Mouse (Mus musculus) forebrain, embryonic 13.5 days (tissue): ENCODE data around the gene Dgka. TPM values are rescaled to one million over a fixed set of nuclear protein-coding genes. Genes with fewer than 3 reads are reported as not detected.

Experiments
- ATAC-seq: fragments of 200-750 bp; cut with Nextera tagmentation; 2 replicates; pipeline ENCODE4 v1.8.0; 2017
- H3K27ac ChIP-seq: fragments of 300-500 bp; sonication (generic); 2 replicates; pipeline ENCODE4 v1.5.1; 2015; ENCODE audit warnings: inconsistent platforms, mild to moderate bottlenecking, moderate library complexity
- H3K27me3 ChIP-seq: fragments of 300-500 bp; sonication (generic); 2 replicates; pipeline ENCODE4 v1.6.1; 2015; ENCODE audit warnings: mild to moderate bottlenecking, inconsistent platforms
- H3K36me3 ChIP-seq: fragments of 300-500 bp; sonication (generic); 2 replicates; pipeline ENCODE4 v1.6.1; 2015; ENCODE audit warnings: mild to moderate bottlenecking, inconsistent platforms; ENCODE audit not compliant: poor library complexity, severe bottlenecking
- H3K4me1 ChIP-seq: fragments of 300-500 bp; sonication (generic); 2 replicates; pipeline ENCODE4 v1.6.1; 2015; ENCODE audit warnings: inconsistent platforms
- H3K4me2 ChIP-seq: fragments of 300-500 bp; sonication (generic); 2 replicates; pipeline ENCODE4 v1.6.1; 2015; ENCODE audit warnings: inconsistent platforms, mild to moderate bottlenecking, moderate library complexity
- H3K4me3 ChIP-seq: fragments of 300-500 bp; sonication (generic); 2 replicates; pipeline ENCODE4 v1.5.1; 2015; ENCODE audit warnings: mild to moderate bottlenecking, inconsistent platforms
- H3K9ac ChIP-seq: fragments of 300-500 bp; sonication (generic); 2 replicates; pipeline ENCODE4 v1.6.1; 2015; ENCODE audit warnings: mild to moderate bottlenecking, inconsistent platforms
- H3K9me3 ChIP-seq: fragments of 300-500 bp; sonication (generic); replicated peaks from 2 replicates; pipeline ENCODE4 v1.6.1; 2016; ENCODE audit warnings: inconsistent platforms
- WGBS: fragments of 180-500 bp; shearing (Covaris S2); methylation state at CpG from one replicate; pipeline ENCODE4 v1.1.7; 2015; 5-methylcytosine and 5-hydroxymethylcytosine counted together
- polyA plus RNA-seq: library from polyadenylated mRNA; unstranded; fragments of >200 nt; fragmentation: Nextera tagmentation; extraction: Ambion mirVana; gene quantifications from 2 replicates; pipeline ENCODE4 v1.2.1, GENCODE M21; 2015

The Dgka gene
- polyA plus RNA-seq, 1 experiment from 2014 or later = 3.6 TPM

GRCm38 (mm10) chr10:128695992-128696807 lies 48.5 kb downstream of the Dgka start, which contains the start of gene Rab5b:
Gene Rab5b, minus strand, starts transcription at chr10:128696264.
- H3K4me3 ChIP-seq = peak within 1 kb of the TSS; percentile 94
- under 1% methylated on average over 37 of the region's 40 CpGs for WGBS

GRCm38 (mm10) chr10:128695411-128695991 lies 49.2 kb downstream of the Dgka start:
- Histone ChIP-seq H3K4me2 (peak overlapping the region; percentile 80), H3K9ac (peak overlapping the region; percentile 98), H3K27me3 (no peaks in the 10 kb centered on the region), H3K4me3 (peak overlapping the region; percentile 94), H3K9me3 (no peaks in the 10 kb centered on the region), H3K36me3 (peaks cover 23% of the 10 kb centered on the region), H3K27ac (peak overlapping the region; percentile 98), H3K4me1 (peaks cover 16% of the 10 kb centered on the region)
- no peak for ATAC-seq
- under 1% methylated on average over 22 of the region's 22 CpGs for WGBS

More at GRCm38 (mm10) chr10:128695992-128696807, 48.5 kb downstream of the Dgka start, which contains the start of gene Rab5b:
- H3K36me3 ChIP-seq = peaks cover 30% of the 10 kb centered on the region
- peak within 1 kb of the TSS; percentile 98 for H3K9ac ChIP-seq
- peak within 1 kb of the TSS; percentile 98 for H3K27ac ChIP-seq
- H3K9me3 ChIP-seq = no peaks in the 10 kb centered on the region
- H3K27me3 ChIP-seq = no peaks in the 10 kb centered on the region
- peaks cover 16% of the 10 kb centered on the region for H3K4me1 ChIP-seq
- peak within 1 kb of the TSS; percentile 80 for H3K4me2 ChIP-seq
- peak; percentile 99 for ATAC-seq

- H3K36me3 ChIP-seq = peaks cover 15% of the 10 kb centered on the region
- peak overlapping the region; percentile 80 for H3K4me2 ChIP-seq
- H3K27me3 ChIP-seq = peaks cover 3% of the 10 kb centered on the region; the same call in 1 of the 2 replicates
- 3% methylated on average over 9 of the region's 9 CpGs for WGBS
- peak overlapping the region; percentile 67 for H3K4me3 ChIP-seq
- no peaks in the 10 kb centered on the region for H3K9me3 ChIP-seq
- H3K27ac ChIP-seq = 0 out of 2 replicates have a peak overlapping the region, but pooled peaks have one; percentile 3
- peaks cover 8% of the 10 kb centered on the region for H3K4me1 ChIP-seq
- peak overlapping the region; percentile 73 for H3K9ac ChIP-seq
- ATAC-seq = 0 out of 2 replicates have a peak, but pooled peaks have one; percentile 6
Observed at GRCm38 (mm10) chr10:128674469-128675008, 70.1 kb downstream of the Dgka start.

GRCm38 (mm10) chr10:128673763-128674468 lies 70.7 kb downstream of the Dgka start, which contains the start of gene Suox:
Gene Suox, minus strand, starts transcription at chr10:128674073.
- H3K4me3 ChIP-seq = peak within 1 kb of the TSS; percentile 67
- H3K27ac ChIP-seq = peak within 1 kb of the TSS; percentile 3; the same call in 1 of the 2 replicates
- H3K9ac ChIP-seq = peak within 1 kb of the TSS; percentile 73
- H3K4me2 ChIP-seq = peak within 1 kb of the TSS; percentile 80
- peaks cover 9% of the 10 kb centered on the region for H3K36me3 ChIP-seq
- peak; percentile 96 for ATAC-seq
- H3K4me1 ChIP-seq = peaks cover 10% of the 10 kb centered on the region
- peaks cover 3% of the 10 kb centered on the region; the same call in 1 of the 2 replicates for H3K27me3 ChIP-seq
- no peaks in the 10 kb centered on the region for H3K9me3 ChIP-seq
- WGBS = under 1% methylated on average over 42 of the region's 60 CpGs

- Histone ChIP-seq H3K4me1 (peaks cover 17% of the 10 kb centered on the region), H3K9ac (no peak overlapping the region), H3K9me3 (no peaks in the 10 kb centered on the region), H3K4me2 (no peak overlapping the region), H3K4me3 (no peak overlapping the region), H3K27me3 (peaks cover 3% of the 10 kb centered on the region; the same call in 1 of the 2 replicates), H3K36me3 (peaks cover 5% of the 10 kb centered on the region; the same call in 1 of the 2 replicates), H3K27ac (no peak overlapping the region)
- ATAC-seq = no peak
- WGBS = 96% methylated on average over 9 of the region's 9 CpGs
Observed at GRCm38 (mm10) chr10:128671148-128671547, 73.5 kb downstream of the Dgka start.

Other genes with a start within 250 kb of the Dgka start
- gene Myl6b, start 246.2 kb downstream of the Dgka start, polyA plus RNA-seq = 4.1 TPM in 2 replicates
- gene Esyt1, start 219.0 kb downstream of the Dgka start, polyA plus RNA-seq = 7.0 and 7.7 TPM in 2 replicates
- 18.3 and 19.4 TPM in 2 replicates for gene Zc3h10, start 197.1 kb downstream of the Dgka start, polyA plus RNA-seq
- 2,951 and 3,131 TPM in 2 replicates for gene Rpl41, start 195.6 kb downstream of the Dgka start, polyA plus RNA-seq
- gene Pa2g4, start 178.9 kb downstream of the Dgka start, polyA plus RNA-seq = 173 and 186 TPM in 2 replicates
- 0.12 and 0.28 TPM in 2 replicates for gene Erbb3, start 155.2 kb downstream of the Dgka start, polyA plus RNA-seq
- 531 and 638 TPM in 2 replicates for gene Rps26, start 118.1 kb downstream of the Dgka start, polyA plus RNA-seq
- gene Ikzf4, start 98.9 kb downstream of the Dgka start, polyA plus RNA-seq = 7.3 and 8.1 TPM in 2 replicates
- 9.3 and 10.8 TPM in 2 replicates for gene Suox, start 70.8 kb downstream of the Dgka start, polyA plus RNA-seq
- 88.3 and 93.1 TPM in 2 replicates for gene Rab5b, start 48.6 kb downstream of the Dgka start, polyA plus RNA-seq
- gene Pmel, start 40.7 kb downstream of the Dgka start, polyA plus RNA-seq = 0.17 and 0.21 TPM in 2 replicates
- gene Cdk2, start 39.8 kb downstream of the Dgka start, polyA plus RNA-seq = 69.9 and 73.7 TPM in 2 replicates
- gene Pym1, start 3.0 kb upstream of the Dgka start, polyA plus RNA-seq = 49.6 and 50.2 TPM in 2 replicates
- gene Mmp19, start 46.1 kb upstream of the Dgka start, polyA plus RNA-seq = 0.35 and 0.38 TPM in 2 replicates
- 52.2 and 55.9 TPM in 2 replicates for gene Dnajc14, start 59.2 kb upstream of the Dgka start, polyA plus RNA-seq
- 14.9 and 16.3 TPM in 2 replicates for gene Tmem198b, start 59.5 kb upstream of the Dgka start, polyA plus RNA-seq
- 244 and 278 TPM in 2 replicates for gene Sarnp, start 72.5 kb upstream of the Dgka start, polyA plus RNA-seq
- 46.5 and 51.1 TPM in 2 replicates for gene Ormdl2, start 76.8 kb upstream of the Dgka start, polyA plus RNA-seq
- 8.9 and 9.0 TPM in 2 replicates for gene Gdf11, start 146.9 kb upstream of the Dgka start, polyA plus RNA-seq
- 127 and 130 TPM in 2 replicates for gene Cd63, start 156.1 kb upstream of the Dgka start, polyA plus RNA-seq
- 10.7 and 16.0 TPM in 2 replicates for gene Rdh5, start 178.0 kb upstream of the Dgka start, polyA plus RNA-seq
- 241 and 243 TPM in 2 replicates for gene Bloc1s1, start 179.2 kb upstream of the Dgka start, polyA plus RNA-seq
- 0.63 and 0.83 TPM in 2 replicates for gene Itga7, start 189.0 kb upstream of the Dgka start, polyA plus RNA-seq
- not detected in 2 replicates for gene Mettl7b, start 216.1 kb upstream of the Dgka start, polyA plus RNA-seq
- not detected in 2 replicates for gene Olfr9, start 244.6 kb upstream of the Dgka start, polyA plus RNA-seq